Mouse (Mus musculus): ENCODE results near the gene Wdr25. TPM values are rescaled to one million over a fixed set of nuclear protein-coding genes. Genes with fewer than 3 reads are reported as not detected.

Gene Wdr25
- polyA plus RNA-seq, 1 experiment = 3.5 TPM

DNA sequence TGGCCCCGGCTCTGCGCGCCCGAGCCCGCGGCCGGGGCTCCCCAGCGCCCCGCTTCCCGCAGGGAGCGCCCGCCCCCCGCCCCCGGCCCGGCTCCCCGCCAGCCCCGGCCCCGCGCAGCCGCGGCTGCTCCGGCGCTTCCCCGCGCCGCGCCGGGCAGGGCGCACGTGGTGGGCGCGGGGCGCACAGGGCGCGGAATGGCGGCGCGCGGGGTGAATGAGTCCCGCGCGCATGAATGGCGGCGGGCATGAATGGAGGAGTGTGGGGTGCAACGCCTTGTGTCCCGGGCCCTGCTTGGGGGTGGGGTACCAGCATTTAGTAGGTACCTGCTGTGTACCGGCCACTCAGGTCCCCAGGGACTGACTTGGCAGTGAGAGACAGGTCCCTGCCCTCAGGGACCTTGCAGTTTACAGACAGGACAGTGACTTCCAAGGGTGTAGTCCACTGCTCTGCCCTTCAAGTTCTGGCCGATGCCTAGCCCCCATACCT is 174.8 kb downstream of the Wdr25 start, which contains the start of gene Begain:
Begain (minus strand) TSS at position 51 of the 487 bp plus-strand sequence.
- 5% methylated on average over 48 of the region's 48 CpGs for WGBS
- Histone ChIP-seq H3K4me3 (replicated peaks; ENCODE audit: control insufficient read depth, low read depth, low read length) (peak within 1 kb of the TSS; percentile 12), H3K27ac (ENCODE audit: control insufficient read depth, insufficient read depth, low read depth, low read length, poor library complexity) (peak within 1 kb of the TSS; percentile 17; the same call in 1 of the 2 replicates), H3K4me1 (ENCODE audit: control insufficient read depth, insufficient read depth, low read length) (peaks cover 1% of the 10 kb centered on the region)
- TF ChIP-seq POLR2A (IDR thresholded peaks at IDR 0.05; ENCODE audit: borderline replicate concordance, control insufficient read depth, low read depth, low read length) = no peak
- TF ChIP-seq CTCF (IDR thresholded peaks at IDR 0.05; ENCODE audit: control insufficient read depth, insufficient read depth, low read length) = no peak

DNA sequence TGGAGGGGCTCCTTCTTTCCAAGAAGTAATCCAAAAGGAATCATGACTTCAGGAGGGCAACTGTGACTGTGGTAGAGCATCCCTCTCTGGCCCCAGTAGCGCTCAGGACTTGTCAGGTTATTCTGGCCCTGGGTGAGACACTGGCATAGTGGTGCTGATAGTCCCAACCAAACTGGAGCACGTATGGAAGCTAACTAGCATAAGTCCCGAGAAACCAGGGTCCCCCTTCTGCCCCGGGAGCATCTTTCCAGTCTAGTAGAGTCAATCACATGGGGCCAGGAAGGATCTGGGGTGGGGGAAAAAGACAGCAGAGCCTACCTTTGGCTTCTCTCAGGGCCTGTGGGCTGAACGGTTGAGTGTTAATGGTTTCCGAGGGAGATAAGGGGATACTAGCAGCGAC is 175.3 kb downstream of the Wdr25 start:
- H3K4me1 ChIP-seq (ENCODE audit: control insufficient read depth, insufficient read depth, low read length) = peaks cover 1% of the 10 kb centered on the region
- H3K4me3 ChIP-seq (replicated peaks; ENCODE audit: control insufficient read depth, low read depth, low read length) = no peak overlapping the region
- WGBS = 66% methylated on average over 7 of the region's 7 CpGs
- TF ChIP-seq CTCF (IDR thresholded peaks at IDR 0.05; ENCODE audit: control insufficient read depth, insufficient read depth, low read length) (no peak), POLR2A (IDR thresholded peaks at IDR 0.05; ENCODE audit: borderline replicate concordance, control insufficient read depth, low read depth, low read length) (no peak)
- no peak overlapping the region for H3K27ac ChIP-seq (ENCODE audit: control insufficient read depth, insufficient read depth, low read depth, low read length, poor library complexity)

DNA sequence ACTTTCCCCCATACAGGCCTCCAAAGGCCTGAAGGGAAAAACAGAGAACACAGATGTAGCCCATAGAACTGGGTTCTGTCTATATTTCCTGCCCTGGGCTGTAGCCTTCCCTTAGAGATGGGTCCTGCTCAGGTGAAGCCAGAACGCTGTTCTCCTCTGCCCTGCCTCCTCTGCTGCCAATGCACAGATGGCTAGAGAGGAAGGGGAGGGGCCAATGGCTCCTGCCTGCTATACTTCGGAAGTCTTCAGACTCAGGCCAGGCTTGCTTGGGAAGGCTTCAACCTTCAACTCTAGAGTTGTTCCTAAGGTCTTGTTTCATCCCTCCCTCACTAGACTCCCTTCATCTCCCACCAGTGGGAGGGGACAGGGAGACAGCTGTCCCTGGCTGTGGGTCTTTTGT is 176.3 kb downstream of the Wdr25 start:
- WGBS = 18% methylated on average over 2 of the region's 2 CpGs
- no peak overlapping the region for H3K4me3 ChIP-seq (replicated peaks; ENCODE audit: control insufficient read depth, low read depth, low read length)
- H3K27ac ChIP-seq (ENCODE audit: control insufficient read depth, insufficient read depth, low read depth, low read length, poor library complexity) = no peak overlapping the region
- TF ChIP-seq CTCF (IDR thresholded peaks at IDR 0.05; ENCODE audit: control insufficient read depth, insufficient read depth, low read length) (no peak), POLR2A (IDR thresholded peaks at IDR 0.05; ENCODE audit: borderline replicate concordance, control insufficient read depth, low read depth, low read length) (no peak)
- peaks cover 1% of the 10 kb centered on the region for H3K4me1 ChIP-seq (ENCODE audit: control insufficient read depth, insufficient read depth, low read length)

DNA sequence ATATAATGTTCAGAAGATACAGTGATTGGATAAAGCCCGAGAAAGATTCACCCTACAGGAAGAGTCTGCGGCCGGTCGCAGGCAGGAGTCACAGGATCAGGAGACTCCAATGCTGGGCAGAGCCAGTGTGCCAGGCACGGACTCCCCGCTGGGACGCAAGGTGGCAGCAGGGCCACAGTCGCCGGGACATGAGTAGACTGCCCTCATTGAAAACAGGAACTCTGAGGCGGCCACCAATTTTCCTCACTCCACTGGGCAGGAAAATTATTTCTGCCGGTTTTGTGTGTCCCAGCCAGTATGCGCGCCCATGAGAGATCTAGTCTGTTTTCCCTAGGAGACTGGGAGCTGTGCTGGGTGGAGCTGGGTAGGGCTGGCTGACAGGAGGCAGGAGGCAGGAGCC is 177.8 kb downstream of the Wdr25 start:
- H3K4me1 ChIP-seq (ENCODE audit: control insufficient read depth, insufficient read depth, low read length) = peaks cover 1% of the 10 kb centered on the region
- WGBS = 31% methylated on average over 13 of the region's 13 CpGs
- H3K27ac ChIP-seq (ENCODE audit: control insufficient read depth, insufficient read depth, low read depth, low read length, poor library complexity) = peak overlapping the region; percentile 86
- TF ChIP-seq CTCF (IDR thresholded peaks at IDR 0.05; ENCODE audit: control insufficient read depth, insufficient read depth, low read length) (peak; percentile 53; the same call in 1 of the 2 replicates), POLR2A (IDR thresholded peaks at IDR 0.05; ENCODE audit: borderline replicate concordance, control insufficient read depth, low read depth, low read length) (no peak)
- H3K4me3 ChIP-seq (replicated peaks; ENCODE audit: control insufficient read depth, low read depth, low read length) = peak overlapping the region; percentile 39

DNA sequence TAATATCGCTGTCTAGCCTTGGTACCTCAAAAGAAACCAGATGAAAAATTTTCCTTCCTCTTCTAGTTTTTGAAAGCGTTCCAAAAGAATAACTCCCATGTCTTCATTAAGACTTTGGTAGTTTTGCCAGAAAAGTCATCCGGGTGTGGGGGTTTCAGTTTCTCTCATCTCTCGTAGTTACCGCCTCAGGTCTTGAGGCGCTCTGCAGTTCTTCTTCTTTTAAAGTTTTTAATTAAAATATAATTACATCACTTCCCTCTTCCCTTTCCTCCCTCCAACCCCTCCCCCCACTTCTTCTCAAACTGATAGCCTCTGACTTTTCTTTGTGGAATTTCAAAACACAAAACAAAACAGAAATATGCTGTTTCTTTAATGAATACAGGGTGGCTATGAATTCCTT is 180.7 kb downstream of the Wdr25 start:
- 4% methylated on average over 6 of the region's 6 CpGs for WGBS
- no peak for TF ChIP-seq CTCF (IDR thresholded peaks at IDR 0.05; ENCODE audit: control insufficient read depth, insufficient read depth, low read length)
- TF ChIP-seq POLR2A (IDR thresholded peaks at IDR 0.05; ENCODE audit: borderline replicate concordance, control insufficient read depth, low read depth, low read length) = no peak
- Histone ChIP-seq H3K4me3 (replicated peaks; ENCODE audit: control insufficient read depth, low read depth, low read length) (no peak overlapping the region), H3K27ac (ENCODE audit: control insufficient read depth, insufficient read depth, low read depth, low read length, poor library complexity) (no peak overlapping the region; the same call in 1 of the 2 replicates), H3K4me1 (ENCODE audit: control insufficient read depth, insufficient read depth, low read length) (peaks cover 1% of the 10 kb centered on the region)

DNA sequence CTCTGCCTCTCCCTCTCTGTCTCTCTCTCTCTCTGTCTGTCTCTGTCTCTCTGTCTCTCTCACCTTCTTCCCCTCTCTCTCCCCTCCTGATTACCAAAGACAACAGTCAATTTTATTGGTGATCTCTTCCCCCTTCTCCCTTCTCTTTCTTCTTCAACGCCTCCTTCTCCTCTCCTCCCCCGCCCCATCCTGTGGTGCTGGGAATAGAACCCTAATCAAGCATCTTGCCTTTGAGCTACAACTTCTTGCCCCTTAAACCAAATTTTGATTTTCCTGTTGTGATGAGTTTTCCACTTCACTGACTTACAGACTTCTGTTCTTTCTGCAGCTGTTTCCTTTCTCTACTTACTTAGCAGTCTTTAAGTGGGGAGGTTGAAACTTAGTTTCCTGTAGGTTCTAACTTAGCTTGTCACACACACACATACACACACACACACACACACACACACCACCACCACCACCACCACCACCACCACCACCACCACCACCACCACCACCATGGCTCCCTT is 181.4 kb downstream of the Wdr25 start:
- Histone ChIP-seq H3K4me1 (ENCODE audit: control insufficient read depth, insufficient read depth, low read length) (peaks cover 1% of the 10 kb centered on the region), H3K4me3 (replicated peaks; ENCODE audit: control insufficient read depth, low read depth, low read length) (no peak overlapping the region), H3K27ac (ENCODE audit: control insufficient read depth, insufficient read depth, low read depth, low read length, poor library complexity) (peak overlapping the region; percentile 71)
- 24% methylated on average over 2 of the region's 2 CpGs for WGBS
- TF ChIP-seq POLR2A (IDR thresholded peaks at IDR 0.05; ENCODE audit: borderline replicate concordance, control insufficient read depth, low read depth, low read length) = no peak
- TF ChIP-seq CTCF (IDR thresholded peaks at IDR 0.05; ENCODE audit: control insufficient read depth, insufficient read depth, low read length) = no peak

DNA sequence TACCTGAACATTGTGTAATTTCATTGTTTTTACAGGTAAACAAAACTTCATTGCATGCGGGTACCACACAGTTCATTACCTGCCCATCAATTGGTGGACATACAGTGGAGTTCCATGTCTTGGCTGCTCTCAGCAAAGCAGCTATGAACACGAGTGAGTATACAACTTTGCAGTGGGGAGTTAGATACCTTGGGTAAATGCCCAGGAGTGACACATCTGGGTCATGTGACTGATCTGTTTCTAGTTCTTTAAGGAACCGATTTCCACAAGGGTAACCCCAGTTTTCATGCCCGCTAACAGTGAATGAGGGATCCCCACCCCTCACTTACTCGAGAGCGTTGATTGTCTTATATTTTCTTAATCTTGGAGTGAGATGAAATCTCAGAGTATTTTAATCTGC is 183.6 kb downstream of the Wdr25 start:
- no peak for TF ChIP-seq POLR2A (IDR thresholded peaks at IDR 0.05; ENCODE audit: borderline replicate concordance, control insufficient read depth, low read depth, low read length)
- no peak for TF ChIP-seq CTCF (IDR thresholded peaks at IDR 0.05; ENCODE audit: control insufficient read depth, insufficient read depth, low read length)
- H3K4me1 ChIP-seq (ENCODE audit: control insufficient read depth, insufficient read depth, low read length) = peaks cover 1% of the 10 kb centered on the region
- WGBS = 72% methylated on average over 6 of the region's 6 CpGs
- no peak overlapping the region for H3K27ac ChIP-seq (ENCODE audit: control insufficient read depth, insufficient read depth, low read depth, low read length, poor library complexity)
- no peak overlapping the region for H3K4me3 ChIP-seq (replicated peaks; ENCODE audit: control insufficient read depth, low read depth, low read length)

Other genes starting within 250 kb of the Wdr25 start
- gene Degs2, start 191.3 kb upstream of the Wdr25 start, polyA plus RNA-seq (2011; ENCODE audit: insufficient read depth, insufficient read length, low replicate concordance, missing spikeins) = not detected in 2 replicates
- gene Yy1, start 100.7 kb upstream of the Wdr25 start, polyA plus RNA-seq (2011; ENCODE audit: insufficient read depth, insufficient read length, low replicate concordance, missing spikeins) = 16.3 and 35.4 TPM in 2 replicates
- 1.1 and 2.5 TPM in 2 replicates for gene Slc25a29, start 57.7 kb upstream of the Wdr25 start, polyA plus RNA-seq (2011; ENCODE audit: insufficient read depth, insufficient read length, low replicate concordance, missing spikeins)
- gene Slc25a47, start 57.6 kb upstream of the Wdr25 start, polyA plus RNA-seq (2011; ENCODE audit: insufficient read depth, insufficient read length, low replicate concordance, missing spikeins) = 2.7 and 7.1 TPM in 2 replicates
- 7.9 and 14.6 TPM in 2 replicates for gene Wars, start 543 bp downstream of the Wdr25 start, polyA plus RNA-seq (2011; ENCODE audit: insufficient read depth, insufficient read length, low replicate concordance, missing spikeins)
- 1.3 TPM in 1 of 2 replicates, not detected in the other for gene Begain, start 174.6 kb downstream of the Wdr25 start, polyA plus RNA-seq (2011; ENCODE audit: insufficient read depth, insufficient read length, low replicate concordance, missing spikeins)

Data from bone marrow, adult 2 months (tissue).